Mouse (Mus musculus): Measurements from ENCODE around the gene Lsm14b.

Gene Lsm14b

GRCm38 (mm10) chr2:180024401-180025098 lies at the start of gene Lsm14b:
TSS of gene Lsm14b (plus strand) at chr2:180024987.
- peak; percentile 100 for DNase-seq (ENCODE audit: low spot score)

- DNase-seq (ENCODE audit: low spot score), result no peak
Observed at GRCm38 (mm10) chr2:179975851-179976250, 48.9 kb upstream of the Lsm14b start.

DNA sequence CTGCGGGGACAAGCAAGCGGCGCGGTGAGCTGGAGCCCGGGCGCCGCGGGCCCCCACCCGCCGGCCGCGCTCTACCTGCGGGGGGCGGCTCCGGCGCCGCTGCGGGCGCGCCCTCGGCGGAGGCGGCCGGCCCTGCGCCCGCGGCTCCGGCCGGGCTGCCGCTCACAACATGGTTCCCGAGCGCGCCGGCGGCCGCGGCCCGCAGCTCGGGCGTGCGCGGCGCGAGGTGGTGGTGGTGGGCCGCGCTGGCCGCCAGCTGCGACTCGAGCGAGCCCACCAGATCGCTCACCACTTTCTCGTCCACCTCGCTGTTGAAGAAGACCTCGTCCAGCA lies 48.5 kb upstream of the Lsm14b start:
- DNase-seq (ENCODE audit: low spot score), result no peak

GRCm38 (mm10) chr2:179976628-179977343 lies 48.0 kb upstream of the Lsm14b start, which contains the start of gene Taf4:
TSS of gene Taf4 (minus strand) at chr2:179976646.
- DNase-seq (ENCODE audit: low spot score), result peak; percentile 91

- DNase-seq (ENCODE audit: low spot score), result no peak
Observed at GRCm38 (mm10) chr2:179977344-179978025, 47.3 kb upstream of the Lsm14b start.

GRCm38 (mm10) chr2:179978250-179978649 lies 46.5 kb upstream of the Lsm14b start:
- DNase-seq (ENCODE audit: low spot score), result no peak

DNA sequence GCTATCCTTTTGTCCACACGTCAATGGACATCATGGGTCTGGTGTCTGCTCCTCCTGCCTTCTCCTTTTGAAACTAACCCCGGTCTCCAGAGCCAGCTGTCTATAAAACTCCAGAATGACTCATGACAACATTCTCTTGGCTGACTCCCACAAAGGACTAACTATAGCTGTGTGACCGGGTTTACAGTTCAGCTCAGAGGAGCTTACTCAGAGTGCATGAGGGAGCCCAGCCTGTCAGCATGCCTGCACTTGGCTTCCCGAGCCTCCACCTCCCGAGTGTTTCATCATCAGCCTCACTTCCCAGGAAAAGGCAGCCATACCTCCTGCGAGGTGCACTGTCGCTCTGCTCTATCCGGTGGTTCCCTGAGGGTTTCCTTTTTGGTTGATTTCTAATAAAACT lies 45.0 kb upstream of the Lsm14b start:
- no peak for DNase-seq (ENCODE audit: low spot score)

- DNase-seq (ENCODE audit: low spot score), result no peak
Observed at GRCm38 (mm10) chr2:179980616-179981015, 44.2 kb upstream of the Lsm14b start.

DNA sequence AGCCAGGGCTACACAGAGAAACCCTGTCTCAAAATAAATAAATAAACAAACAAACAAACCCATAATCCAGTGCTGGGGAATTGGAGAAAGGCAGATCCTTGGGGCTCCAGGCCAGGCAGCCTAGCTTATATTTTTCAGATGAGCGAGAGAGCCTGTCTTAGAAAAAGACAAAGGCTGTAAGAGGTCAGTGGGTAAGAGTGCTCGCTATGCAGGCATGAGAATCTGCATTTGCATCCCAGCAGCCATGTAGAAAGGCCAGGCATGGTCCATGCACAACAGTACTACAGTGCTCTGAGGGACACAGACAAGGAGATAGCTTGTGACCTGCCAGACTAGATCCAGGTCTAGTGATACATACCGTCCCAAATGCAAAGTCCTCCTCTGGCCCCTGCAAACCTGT lies 42.1 kb upstream of the Lsm14b start:
- DNase-seq (ENCODE audit: low spot score), result no peak

GRCm38 (mm10) chr2:179984830-179985229 lies 40.0 kb upstream of the Lsm14b start:
- DNase-seq (ENCODE audit: low spot score), result no peak

GRCm38 (mm10) chr2:179985695-179986094 lies 39.1 kb upstream of the Lsm14b start:
- no peak for DNase-seq (ENCODE audit: low spot score)

GRCm38 (mm10) chr2:179986437-179987022 lies 38.3 kb upstream of the Lsm14b start:
- no peak for DNase-seq (ENCODE audit: low spot score)

GRCm38 (mm10) chr2:179989098-179989497 lies 35.7 kb upstream of the Lsm14b start:
- DNase-seq (ENCODE audit: low spot score), result no peak

- no peak for DNase-seq (ENCODE audit: low spot score)
Observed at GRCm38 (mm10) chr2:179993071-179993470, 31.7 kb upstream of the Lsm14b start.

DNA sequence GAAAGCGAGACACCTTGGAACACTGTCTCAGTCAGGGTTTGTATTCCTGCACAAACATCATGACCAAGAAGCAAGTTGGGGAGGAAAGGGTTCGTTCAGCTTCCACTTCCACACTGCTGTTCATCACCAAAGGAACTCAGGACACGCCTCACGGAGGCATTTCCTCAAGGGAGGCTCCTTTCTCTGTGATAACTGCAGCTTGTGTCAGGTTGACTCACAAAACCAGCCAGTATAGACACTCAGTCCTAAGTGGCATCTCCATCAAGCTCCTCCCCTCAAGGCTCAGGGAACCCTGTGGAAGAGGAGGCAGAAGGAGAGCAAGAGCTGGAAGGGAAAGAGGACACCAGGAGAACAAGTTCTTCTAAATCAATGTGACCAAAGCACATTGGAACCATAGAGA lies 26.4 kb upstream of the Lsm14b start:
- DNase-seq (ENCODE audit: low spot score), result no peak

- no peak for DNase-seq (ENCODE audit: low spot score)
Observed at GRCm38 (mm10) chr2:180001635-180002034, 23.2 kb upstream of the Lsm14b start.

DNA sequence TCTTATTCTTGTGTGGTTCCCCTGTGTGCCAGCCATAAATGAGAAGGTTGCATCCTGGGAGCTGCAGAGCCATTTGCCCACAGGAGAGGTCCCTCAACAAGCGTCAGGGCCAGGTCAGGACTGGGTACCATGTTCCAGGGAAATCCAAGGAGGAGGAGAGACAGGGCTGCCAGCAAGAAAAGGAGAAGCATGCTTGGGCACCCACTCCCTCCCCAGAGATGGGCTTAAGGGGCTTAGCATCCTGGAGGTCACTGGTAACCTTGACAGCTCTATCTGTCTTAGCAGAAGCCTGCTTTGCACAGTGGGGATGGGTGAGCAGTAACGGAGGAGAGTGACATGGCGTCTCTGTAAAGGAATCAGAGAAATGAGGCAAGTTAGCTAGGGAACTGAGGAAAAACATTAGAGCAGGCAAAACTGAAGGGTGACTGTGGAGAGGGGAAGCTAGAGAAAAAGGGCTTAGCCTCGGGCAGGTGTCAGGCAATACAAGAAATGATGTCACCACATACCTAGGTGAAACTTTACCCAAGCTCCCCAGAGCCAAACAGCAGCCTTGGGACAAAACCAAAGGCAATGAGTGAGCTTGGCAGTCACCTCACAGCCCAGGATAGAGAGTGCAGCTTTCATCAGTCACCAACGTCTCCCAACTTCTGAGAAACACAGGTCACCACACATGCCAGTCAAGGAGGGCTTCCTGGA lies 19.0 kb upstream of the Lsm14b start:
- DNase-seq (ENCODE audit: low spot score), result no peak

DNA sequence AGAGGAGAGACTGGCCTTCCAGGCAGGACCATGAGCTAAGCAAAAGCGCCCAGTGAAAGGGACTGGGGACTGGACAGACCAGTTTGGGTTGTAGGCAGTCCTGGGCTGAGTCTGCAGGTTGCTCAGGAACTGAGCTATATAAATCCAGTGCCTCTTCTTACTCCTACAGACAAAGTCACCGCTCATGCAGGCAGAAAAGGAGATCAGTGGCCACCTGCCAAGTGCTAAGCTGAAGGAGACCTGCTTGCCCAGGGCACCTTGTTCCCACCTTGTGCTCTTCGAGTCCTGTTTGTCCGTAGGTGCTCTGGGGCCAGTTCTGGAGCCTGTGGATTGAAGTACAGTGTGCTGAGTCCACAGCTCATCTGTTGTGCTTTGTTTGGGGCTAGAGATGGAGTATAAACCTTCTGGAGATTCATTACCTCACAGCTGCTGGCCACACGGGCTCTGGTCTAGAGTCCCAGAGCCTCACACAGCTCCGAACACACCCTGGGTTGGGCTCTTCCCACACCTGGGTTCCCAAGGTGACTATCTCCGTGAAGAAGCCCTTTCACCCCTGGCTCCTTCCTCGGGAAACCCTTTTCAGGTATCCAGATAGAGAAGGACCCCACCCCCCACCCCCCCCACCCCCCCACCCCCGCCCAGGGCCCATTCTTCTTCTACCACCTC lies 18.3 kb upstream of the Lsm14b start:
- DNase-seq (ENCODE audit: low spot score), result no peak

DNA sequence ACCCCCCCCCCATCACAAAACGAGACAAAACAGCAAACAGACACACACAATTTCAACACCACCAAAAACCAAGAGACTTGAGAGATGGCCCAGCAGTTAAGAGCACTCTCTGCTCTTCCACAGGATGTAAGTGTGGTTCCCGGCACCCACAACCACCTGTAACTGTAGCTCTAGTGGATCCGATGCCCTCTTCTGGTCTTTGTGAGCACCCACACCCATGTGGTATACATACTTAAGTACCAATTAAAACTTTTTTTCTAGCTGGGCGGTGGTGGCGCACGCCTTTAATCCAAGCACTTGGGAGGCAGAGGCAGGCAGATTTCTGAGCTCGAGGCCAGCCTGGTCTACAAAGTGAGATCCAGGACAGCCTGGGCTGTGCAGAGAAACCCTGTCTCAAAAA lies 14.1 kb upstream of the Lsm14b start:
- DNase-seq (ENCODE audit: low spot score), result no peak

DNA sequence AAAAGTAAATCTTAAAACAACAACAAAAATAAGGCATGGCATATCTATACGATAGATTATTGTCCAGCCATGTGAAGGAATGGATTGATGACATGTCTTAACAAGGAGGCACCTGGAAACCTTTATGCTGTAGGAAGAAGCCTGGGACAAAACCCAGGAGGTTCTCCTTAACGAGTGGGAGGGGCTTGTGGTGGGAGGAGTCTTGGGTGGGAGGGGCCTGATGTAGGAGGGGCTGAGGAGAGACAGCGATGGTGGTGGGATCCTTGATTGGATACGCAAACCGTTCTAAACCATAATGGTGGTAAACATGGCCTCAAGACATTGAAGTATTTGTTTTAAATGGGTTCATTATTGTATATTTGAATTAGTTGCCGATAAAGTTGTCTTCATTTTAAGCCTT lies 13.4 kb upstream of the Lsm14b start:
- DNase-seq (ENCODE audit: low spot score), result no peak

- no peak for DNase-seq (ENCODE audit: low spot score)
Observed at GRCm38 (mm10) chr2:180013686-180014085, 11.1 kb upstream of the Lsm14b start.

GRCm38 (mm10) chr2:180017632-180018031 lies 7.2 kb upstream of the Lsm14b start:
- DNase-seq (ENCODE audit: low spot score), result no peak
